Mouse (Mus musculus) liver, adult 2 months (tissue): ENCODE measurements around the gene Tmem9.

Experiments used
- CTCF ChIP-seq: fragments of 200-500 bp; IDR thresholded peaks from 2 replicates; pipeline ENCODE4 v1.5.1; 2011; ENCODE audit warnings: low read depth, low read length, control low read depth
- POLR2A ChIP-seq: fragments of 200-500 bp; IDR thresholded peaks from 2 replicates; pipeline ENCODE4 v1.6.1; 2011; ENCODE audit warnings: low read length, control low read depth; ENCODE audit not compliant: insufficient read depth; ENCODE audit errors: extremely low read depth

DNA sequence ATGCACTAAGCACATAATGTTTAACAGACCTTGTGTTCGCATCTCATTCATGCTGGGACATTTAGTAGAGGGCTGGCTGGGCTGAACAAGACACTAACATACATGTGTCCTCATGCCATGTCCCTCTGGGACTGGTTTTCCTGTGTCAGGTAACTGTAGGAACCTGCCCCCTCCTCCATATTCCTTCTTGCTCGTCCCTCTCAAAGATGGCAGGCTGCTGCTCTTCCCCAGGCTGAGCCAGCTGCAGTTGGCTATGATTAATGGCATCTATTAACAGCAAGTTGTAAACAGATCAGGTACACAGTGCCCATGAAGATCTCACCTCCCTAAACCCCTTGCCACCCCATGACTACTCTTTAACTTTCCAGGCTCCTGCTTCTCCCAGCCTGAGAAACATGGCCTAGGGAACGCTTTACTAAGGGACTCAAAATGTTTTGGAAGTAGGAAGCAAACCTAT lies 1.6 kb upstream of the Tmem9 start, which contains the start of gene Igfn1:
- TF ChIP-seq CTCF (no peak), POLR2A (no peak)
